Mouse (Mus musculus) embryo, embryonic 11.5 days (tissue): ENCODE data around the gene Zc3h18.

Source experiments
- DNase-seq: peaks from one replicate; pipeline ENCODE4 v3.0.0-alpha.2; 2012; ENCODE audit warnings: low read depth, low spot score

Zc3h18 gene

GRCm38 (mm10) chr8:122376365-122377231, at the start of gene Zc3h18:
Gene Zc3h18 (plus strand): TSS chr8:122376609.
- peak; percentile 99 for DNase-seq

GRCm38 (mm10) chr8:122329072-122329471, 47.3 kb upstream of the Zc3h18 start:
- no peak for DNase-seq

- no peak for DNase-seq
Observed at GRCm38 (mm10) chr8:122329553-122330239, 46.7 kb upstream of the Zc3h18 start.

GRCm38 (mm10) chr8:122330446-122331133, 45.8 kb upstream of the Zc3h18 start:
- no peak for DNase-seq

GRCm38 (mm10) chr8:122331134-122331523, 45.3 kb upstream of the Zc3h18 start:
- no peak for DNase-seq

- peak; percentile 56 for DNase-seq
Observed at GRCm38 (mm10) chr8:122332753-122333506, 43.5 kb upstream of the Zc3h18 start.

GRCm38 (mm10) chr8:122333531-122333930, 42.9 kb upstream of the Zc3h18 start:
- DNase-seq, result no peak

- DNase-seq, result no peak
Observed at GRCm38 (mm10) chr8:122334791-122335490, 41.5 kb upstream of the Zc3h18 start.

GRCm38 (mm10) chr8:122335638-122336250, 40.7 kb upstream of the Zc3h18 start:
- no peak for DNase-seq

- peak; percentile 55 for DNase-seq
Observed at GRCm38 (mm10) chr8:122336251-122336910, 40.0 kb upstream of the Zc3h18 start.

- no peak for DNase-seq
Observed at GRCm38 (mm10) chr8:122338852-122339251, 37.6 kb upstream of the Zc3h18 start.

- no peak for DNase-seq
Observed at GRCm38 (mm10) chr8:122340761-122341160, 35.6 kb upstream of the Zc3h18 start.

GRCm38 (mm10) chr8:122341790-122342189, 34.6 kb upstream of the Zc3h18 start:
- DNase-seq, result no peak

- DNase-seq, result no peak
Observed at GRCm38 (mm10) chr8:122342362-122342761, 34.0 kb upstream of the Zc3h18 start.

GRCm38 (mm10) chr8:122342806-122343209, 33.6 kb upstream of the Zc3h18 start:
- DNase-seq, result no peak

GRCm38 (mm10) chr8:122343341-122343740, 33.1 kb upstream of the Zc3h18 start:
- no peak for DNase-seq

- DNase-seq, result no peak
Observed at GRCm38 (mm10) chr8:122343758-122344157, 32.7 kb upstream of the Zc3h18 start.

- no peak for DNase-seq
Observed at GRCm38 (mm10) chr8:122344219-122344618, 32.2 kb upstream of the Zc3h18 start.

- DNase-seq, result no peak
Observed at GRCm38 (mm10) chr8:122345181-122346095, 31.0 kb upstream of the Zc3h18 start.
